Mouse (Mus musculus) forelimb bud, embryonic 11.5 days (tissue): Measurements from ENCODE around the gene Gfpt2.
"Not testable (repeated sequence)": the region's sequence is repeated elsewhere in the genome, so short reads cannot be mapped to it uniquely, and the experiment has no call there.

Experiments used
- DNase-seq: peaks from one replicate; pipeline ENCODE4 v3.0.0-alpha.2; 2012; ENCODE audit warnings: low read depth, low spot score

Gene Gfpt2

DNA sequence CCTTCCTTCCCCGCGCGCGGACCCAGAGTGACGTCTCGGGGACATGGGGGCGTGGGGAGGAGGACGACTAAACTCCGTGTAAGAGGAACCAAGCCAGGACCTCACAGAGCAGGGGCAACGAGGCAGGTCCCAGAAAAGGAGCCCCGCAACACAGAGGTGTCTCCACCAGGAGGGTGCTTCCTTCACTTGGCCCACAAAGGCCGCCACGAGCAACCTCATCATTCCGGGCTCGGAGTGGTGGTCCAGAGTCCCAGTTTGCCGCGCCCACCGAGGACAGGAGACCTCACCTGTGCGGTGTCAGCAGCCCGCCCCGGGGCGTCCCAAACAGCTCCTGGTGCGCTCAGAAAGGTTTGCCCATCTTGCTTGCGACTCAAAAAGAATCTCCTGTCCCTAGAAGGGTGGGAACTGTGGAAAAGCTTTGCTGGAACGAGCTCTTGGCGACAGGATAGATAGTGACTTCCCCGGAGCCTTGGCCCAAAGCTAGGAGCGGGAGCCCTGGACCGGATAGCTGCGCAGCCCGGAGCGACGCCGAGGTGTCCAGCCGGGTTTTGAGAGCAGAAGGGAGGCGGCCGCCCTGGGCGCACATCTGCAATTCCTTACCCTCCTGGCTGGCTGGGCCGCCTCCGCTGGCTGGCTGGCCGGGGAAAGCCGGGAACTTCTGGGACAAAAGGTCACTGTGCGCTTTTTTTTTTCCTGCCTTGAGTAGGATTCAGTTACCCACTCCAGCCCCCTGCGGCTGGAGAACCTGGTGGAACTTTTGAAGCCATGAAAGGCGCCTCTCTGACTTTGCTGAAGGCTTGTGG, 565 bp downstream of the Gfpt2 start:
- peak; percentile 59 for DNase-seq

DNA sequence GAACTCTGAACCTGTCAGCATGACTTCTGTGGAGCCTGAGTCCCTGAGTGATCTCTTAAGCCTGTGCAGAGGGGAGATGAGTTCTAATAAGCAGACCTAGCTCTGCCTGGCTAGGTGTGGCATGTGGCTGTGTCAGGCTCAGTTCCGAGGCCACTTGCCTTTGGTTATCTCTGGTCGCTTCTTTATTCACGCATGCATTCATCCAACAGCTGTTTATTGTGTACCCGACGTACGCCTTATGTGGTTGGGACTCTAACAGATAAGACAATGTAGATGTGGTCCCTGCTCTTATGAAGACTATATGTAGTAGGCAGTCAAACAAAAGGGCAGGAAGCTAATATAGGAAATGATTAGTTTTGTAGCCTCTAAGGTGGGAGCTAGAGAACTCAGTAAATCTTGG, 5.0 kb downstream of the Gfpt2 start:
- DNase-seq, result no peak

DNA sequence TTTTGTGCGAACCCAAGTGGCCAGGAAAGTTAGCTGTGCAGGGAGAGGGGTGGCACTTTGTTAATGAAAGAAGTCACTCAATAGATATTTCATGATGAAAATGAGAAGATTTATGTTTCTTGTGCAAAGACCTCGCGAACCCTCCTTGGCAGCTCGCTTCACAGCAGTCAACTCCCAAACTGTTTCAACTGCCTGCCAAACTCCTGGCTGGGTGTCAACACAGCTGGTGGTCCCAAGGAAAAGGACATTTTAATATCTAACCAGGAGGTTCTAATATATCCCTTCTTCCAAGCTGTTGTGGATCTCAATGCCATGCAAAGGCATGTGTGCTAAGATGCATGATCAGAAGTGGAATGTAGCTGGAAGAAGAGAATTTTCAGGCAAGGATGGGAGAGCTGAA, 7.5 kb downstream of the Gfpt2 start:
- DNase-seq, result no peak

DNA sequence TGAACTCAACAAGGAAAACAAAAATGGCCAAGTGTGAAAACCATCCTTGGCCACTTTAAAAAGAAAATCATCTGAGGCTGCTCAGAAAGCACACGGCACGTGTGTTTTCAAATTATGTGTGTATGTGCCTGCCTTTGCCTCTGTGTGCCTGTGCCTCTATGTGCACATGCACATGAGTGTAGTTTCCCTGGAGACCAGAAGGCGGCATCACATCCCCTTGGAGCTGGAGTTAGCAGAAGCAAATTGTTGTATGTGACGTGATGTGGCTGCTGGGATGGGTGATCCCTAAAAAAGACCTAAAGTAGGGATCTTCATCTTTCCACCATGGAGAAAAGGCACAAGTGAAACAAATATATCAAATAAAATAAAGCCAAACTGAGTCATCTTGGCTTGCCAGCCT, 9.8 kb downstream of the Gfpt2 start:
- no peak for DNase-seq

DNA sequence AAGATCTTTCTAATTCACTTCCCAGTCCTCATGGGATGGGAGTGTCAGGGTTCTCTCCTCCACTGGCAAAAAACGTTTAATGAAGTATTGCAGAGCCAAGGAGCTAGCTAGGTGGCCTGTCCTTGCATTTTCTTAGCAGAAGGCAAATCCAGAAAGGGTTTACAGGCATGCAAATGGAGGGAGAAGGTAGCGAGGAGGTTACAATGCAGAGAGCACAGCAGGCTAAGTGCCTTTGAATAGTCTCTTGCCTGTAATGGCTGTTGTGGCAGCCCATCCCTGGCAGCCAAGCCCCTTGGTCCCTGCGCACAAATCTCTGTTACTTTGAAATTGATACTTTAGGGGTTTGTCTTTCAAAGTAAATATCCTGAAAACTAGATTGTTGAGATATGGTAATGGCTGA, 12.2 kb downstream of the Gfpt2 start:
- no peak for DNase-seq

DNA sequence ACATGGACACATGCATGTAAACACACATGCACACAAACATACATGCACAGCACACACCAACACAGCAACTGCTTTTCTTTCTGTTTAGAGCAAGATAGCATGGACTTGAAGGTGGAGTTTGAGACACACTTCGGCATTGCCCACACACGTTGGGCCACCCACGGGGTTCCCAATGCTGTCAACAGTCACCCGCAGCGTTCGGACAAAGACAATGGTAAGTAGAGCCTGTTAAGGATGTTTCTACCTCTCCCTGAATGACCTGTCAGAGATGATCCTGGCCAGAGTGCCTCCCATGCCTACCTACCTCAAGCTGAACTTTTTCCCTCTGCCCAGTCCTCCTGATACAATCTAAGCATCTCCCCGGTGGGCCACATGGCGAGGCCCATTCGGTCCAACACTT, 15.0 kb downstream of the Gfpt2 start:
- DNase-seq, result no peak

DNA sequence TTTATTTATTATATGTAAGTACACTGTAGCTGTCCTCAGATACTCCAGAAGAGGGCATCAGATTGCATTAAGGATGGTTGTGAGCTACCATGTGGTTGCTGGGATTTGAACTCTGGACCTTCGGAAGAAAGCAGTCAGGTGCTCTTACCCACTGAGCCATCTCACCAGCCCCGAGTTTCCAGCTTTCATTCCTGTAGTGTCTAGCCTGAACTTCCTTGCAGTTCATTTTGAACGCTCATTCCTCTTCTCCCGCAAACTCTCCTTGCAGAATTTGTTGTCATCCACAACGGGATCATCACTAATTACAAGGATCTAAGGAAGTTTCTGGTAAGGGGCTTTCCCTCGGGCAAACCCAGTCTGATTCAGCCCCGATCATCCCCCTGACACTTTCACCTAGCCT, 16.7 kb downstream of the Gfpt2 start:
- not testable (repeated sequence) for DNase-seq

DNA sequence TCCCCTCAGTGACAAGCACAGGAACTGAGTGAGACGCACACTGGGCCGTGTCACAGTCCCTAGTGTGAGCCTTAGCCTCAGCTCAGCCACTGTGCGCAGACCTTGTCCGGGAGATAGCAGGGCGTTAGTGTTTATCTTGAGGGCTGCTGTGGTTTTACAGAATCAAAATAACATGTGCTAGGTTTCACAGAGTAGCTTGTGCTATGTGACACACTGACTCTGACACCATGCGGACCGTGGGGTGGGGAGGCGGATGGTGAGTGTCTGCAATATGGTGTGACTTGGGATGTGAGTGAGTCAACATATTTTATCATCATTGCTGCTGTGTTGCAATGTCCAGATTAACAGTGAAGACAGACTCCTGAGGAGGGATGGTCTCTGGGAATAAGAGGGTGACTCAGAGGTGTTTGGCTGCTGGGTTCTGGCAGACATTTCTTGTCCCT, 17.1 kb downstream of the Gfpt2 start:
- DNase-seq, result no peak

DNA sequence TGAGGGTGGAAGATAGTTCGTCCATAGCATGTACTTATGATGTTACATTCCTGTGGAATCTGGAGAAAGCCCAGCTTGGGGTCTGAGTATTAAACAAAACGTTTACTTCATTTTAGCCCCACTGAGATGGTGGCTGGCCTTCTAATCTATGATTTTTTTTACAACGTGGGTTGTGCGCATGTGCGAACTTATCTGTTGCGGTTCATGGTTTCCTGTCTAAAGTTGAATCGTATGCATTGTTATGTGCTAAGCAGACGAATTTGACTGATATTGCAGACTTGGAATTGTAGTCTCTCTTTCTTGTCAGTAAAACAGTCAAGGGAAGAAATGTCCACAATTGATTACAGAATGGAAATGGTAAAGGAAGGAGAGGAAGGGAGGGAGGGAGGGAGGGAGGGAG, 17.9 kb downstream of the Gfpt2 start:
- no peak for DNase-seq

DNA sequence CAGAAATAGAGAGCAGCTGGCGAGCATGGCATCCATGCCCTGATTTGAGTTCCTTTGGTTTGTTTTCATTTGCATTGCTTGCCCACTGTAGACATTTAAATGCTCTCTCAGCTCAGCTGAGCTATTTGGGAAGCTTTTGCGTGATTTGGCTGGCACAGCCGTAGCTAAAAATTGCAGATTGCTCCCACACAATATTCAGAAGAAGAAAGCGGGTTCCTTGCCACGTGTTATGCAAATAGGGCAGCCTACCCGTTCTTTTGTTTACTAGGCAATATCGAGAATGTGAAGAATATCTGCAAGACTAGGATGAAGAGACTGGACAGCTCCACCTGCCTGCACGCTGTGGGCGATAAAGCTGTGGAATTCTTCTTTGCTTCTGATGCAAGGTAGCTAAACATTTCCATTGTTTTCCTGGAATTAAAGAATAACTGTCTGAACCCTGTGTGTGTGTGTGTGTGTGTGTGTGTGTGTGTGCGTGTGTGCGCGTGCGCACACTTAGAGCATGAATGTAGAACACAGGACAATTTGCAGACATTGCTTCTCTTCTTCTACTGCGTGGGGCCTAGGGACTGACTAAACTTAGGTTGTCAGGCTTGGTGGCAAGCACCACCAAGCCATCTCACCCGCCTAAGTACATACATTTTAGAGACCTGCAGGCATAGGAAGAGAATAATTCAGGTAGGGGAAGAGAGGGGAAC, 25.0 kb downstream of the Gfpt2 start:
- DNase-seq, result no peak

DNA sequence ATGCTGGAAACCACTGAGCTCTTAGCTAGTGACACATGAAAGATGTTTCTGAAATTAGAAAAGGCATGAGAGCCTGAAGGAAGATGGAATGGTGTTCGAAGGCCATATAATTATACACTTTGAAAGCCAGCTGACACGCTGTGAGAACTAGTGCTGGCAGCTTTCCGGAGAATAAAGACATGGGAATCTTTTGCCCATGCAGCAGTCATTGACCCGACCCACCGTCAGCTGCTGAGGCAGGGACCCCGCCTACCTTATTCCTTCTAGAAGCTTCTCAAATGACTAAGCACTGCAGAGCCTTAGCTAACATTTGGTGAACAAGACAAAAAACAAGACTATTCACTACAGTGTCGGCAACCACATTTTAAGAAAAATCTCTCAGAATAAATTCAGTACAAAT, 25.7 kb downstream of the Gfpt2 start:
- DNase-seq, result no peak

DNA sequence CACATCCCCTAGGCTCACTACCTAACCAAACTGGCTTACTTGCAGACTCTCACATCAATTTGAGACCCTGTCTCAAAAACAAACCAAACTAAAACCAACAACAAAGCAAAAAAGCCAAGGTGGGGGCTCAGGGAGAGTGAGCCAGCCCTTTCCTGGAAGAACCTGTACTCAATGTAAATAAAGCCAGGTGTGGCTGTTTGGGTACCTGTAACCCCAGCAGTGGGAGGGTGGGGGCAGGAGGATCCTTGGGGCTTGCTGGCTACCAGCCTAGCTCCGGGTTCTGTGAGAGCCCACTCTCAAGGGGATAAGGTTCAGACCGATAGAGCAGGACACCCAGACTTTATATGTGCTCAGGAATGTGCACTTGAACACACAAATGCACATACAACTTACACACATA, 26.9 kb downstream of the Gfpt2 start:
- no peak for DNase-seq

DNA sequence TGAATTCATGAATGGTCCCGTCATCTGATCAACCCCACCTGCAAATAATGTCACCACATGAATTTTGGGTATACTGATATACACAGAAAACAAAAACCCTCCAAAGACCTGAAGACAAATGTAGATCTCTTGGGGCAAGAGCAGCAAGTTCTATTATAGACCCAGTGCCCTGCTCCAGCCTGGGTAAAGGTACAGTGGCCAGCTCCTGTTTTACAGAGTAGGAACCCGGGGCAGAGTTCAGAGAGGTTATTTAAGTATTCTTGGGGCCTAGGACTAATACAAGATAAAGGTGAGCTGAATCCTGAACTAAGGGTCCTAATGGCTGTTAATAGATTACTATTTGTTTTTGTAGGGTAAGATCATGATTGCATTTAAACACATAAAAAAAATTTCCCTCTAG, 27.6 kb downstream of the Gfpt2 start:
- no peak for DNase-seq

DNA sequence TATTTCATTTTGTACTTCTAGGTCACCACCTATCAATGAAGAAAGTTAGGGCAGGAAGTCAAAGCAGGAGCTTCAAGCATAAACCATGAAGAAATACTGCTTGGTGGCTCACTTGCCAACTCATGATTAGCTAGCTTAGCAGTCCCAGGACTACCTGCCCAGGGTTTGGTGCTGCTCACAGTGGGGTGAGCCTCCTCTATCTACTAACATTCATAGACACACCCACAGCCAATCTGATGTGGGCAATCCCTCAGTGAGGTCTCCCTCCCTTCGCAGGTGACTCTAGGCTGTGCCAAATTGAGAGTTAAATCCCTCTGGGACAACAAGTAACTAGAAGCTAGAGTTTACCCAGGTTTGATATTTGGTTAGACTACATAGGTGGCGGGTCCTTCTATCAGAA, 28.4 kb downstream of the Gfpt2 start:
- no peak for DNase-seq

DNA sequence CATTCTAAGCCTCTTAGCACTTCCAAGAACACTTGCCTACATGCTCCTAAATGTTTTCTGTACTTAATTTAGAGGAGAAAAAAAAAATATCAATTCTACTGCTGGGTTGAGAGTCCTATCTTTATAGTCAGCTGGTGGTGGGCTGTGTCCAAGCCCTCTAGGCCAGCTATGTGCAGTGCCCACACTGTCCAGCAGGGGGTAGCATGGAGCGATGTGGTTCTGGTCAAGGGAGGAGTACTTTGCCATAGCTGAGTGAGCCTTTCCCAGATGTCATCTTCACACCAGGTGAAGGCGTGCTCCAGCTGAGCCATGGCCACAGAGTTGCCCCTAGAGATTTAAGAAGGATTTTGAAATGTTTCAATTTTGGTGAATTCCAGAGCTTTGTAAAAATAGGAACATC, 30.9 kb downstream of the Gfpt2 start:
- DNase-seq, result peak; percentile 42

DNA sequence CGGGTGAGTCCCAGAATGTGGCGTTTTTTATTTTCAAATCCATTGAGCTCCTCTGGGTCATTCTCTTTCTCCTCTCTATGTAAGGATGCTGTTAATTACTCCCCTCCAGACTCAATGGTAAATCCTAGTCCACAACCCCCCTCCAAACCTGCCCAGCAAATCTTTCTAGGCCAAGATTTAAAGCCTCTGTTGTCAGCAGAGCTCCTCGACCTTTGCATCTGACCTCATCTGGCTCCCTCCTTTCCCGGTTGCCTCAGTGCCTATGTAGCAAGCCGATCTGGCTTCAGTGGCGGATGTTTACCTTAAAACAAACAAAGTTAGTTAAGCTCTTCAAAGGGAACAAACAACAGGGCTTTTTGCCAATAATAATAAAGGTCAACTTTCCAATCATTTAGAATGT, 33.3 kb downstream of the Gfpt2 start:
- no peak for DNase-seq

DNA sequence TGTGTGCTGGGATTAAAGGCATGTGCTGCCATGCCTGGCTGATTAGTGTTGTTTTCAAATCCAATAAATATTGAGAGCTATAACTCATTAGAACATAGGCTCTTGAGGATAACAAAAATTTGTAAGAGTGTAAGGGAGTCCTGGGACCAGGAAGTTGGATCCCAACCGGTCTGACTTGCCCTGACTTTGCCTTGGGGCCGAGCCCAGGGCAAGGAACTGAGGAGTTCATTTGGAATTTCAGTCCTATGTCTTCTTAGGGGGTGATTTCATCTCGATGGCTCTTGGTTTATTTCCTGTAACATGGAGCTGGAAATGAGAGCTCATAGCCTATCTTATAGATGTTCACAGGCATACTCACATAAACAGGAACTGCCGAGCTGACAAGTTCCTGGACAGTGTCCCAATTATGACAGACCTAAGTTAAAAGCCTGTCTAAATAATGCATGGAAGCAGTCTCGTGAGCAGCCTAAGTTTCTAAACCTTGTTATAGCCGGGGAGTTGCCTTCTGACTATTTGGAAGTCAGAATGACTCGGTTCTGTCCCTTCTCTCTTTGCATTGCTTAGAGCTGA, 35.3 kb downstream of the Gfpt2 start:
- no peak for DNase-seq

DNA sequence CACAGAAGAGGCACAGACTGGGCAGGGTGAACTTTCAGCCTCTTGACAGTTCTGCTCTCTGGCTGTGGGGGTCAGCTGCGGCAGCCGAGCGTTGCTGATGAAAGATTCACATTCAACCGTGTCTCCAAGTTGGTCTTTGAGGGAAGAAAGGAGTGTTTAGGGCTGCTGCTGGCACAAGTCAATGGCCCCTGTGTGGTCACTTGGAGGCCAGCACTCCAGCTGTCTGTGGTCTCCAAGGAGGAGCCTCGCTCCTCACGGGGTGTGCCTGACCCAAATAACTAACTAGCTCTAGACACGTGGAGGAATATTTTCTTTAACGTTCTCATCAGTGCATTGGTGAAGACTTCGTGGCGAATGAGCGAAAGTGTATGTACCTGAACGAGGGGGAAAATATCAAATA, 38.0 kb downstream of the Gfpt2 start:
- DNase-seq, result no peak

DNA sequence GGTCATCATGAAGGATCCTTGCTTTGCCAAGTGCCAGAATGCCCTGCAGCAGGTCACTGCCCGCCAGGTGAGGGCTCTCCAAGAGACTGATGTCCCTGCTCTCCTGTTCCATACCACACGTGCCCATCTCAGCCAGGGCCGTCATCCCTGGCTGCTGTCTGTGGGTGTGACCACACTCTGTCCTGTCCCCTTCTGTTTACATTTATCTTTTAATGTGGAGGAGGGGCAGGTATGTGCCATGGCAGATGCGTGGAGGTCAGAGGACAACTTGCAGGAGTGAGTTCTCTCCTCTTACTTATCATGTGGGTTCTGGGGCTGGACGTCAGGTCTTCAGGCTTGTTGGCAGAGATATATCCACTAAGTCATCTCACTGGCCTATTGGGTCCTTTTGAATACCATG, 39.0 kb downstream of the Gfpt2 start:
- no peak for DNase-seq

DNA sequence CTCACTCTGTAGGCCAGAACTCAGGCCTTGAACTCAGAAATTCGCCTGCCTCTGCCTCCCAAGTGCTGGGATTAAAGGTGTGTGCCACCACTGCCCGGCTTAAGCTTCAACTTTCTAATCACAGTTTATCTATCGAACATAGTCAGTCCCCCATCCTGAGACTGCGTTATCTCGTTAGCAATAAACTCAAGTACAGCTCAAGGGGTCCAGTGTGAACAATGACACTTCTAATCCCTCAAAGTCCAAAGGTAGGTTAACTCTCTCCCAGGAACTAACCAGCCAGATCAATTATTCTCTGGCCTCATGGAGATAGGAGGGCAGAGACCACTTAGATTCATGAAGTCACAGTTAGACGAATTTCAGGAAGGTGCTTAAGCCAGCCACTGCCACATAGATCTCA, 40.3 kb downstream of the Gfpt2 start:
- no peak for DNase-seq

DNA sequence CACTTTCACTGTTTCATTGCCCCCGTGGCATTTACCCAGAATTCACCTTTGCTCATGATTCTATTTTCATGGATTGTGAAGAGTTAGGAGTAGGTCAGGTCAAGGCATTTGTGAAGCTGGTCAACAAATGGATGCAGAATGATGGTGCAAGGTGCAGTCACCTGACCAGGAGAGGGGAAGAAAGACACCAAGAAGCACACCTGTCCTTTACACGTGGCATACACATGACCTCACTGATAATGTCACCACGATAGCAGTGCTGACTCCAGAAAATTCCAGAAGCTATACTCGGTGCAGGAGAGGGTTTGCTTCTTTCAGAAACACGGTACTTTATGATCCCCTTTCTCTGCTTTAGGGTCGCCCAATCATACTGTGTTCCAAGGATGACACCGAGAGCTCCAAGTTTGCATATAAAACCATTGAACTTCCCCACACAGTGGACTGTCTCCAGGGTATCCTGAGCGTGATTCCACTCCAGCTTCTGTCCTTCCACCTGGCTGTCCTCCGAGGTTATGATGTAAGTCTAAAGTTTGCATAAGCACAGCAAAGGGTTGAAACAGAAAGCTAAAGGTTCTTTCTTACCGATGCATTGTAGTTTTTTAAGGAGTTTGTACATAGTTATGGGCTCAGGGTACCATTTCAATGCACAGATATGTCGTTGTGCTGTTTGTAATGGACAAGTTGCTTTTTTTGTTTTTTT, 41.4 kb downstream of the Gfpt2 start:
- no peak for DNase-seq

DNA sequence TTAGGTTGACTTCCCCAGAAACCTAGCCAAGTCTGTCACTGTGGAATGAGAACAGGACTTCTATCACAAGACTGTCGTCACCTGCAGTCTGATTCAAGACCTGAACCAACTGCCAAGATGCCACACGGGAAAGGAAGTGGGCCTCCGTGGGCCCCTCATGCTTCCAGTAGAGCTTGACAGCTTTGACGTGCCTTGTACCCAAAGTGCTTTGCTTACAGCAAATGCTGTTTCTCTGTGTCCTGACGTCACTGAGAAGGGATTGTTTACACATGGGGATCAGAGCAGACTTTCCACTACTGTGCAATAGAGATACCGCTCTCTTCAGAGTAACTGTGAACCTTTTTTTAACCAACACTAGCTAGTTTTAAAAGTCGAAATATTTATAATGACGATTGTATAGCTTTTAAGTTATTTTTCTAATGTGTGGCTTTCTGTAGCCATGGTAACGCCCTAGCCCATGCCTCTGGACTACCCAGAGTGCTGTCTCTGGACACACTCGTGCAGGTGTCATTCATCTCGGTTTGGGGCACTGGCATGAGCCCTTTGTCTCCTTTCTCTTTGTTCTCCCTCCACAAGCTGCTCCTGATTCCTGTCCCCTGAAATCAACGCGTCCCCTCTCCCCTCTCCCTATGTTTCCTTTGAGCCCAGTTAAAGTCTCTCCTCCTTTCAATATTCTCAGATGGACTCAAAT, 43.9 kb downstream of the Gfpt2 start:
- no peak for DNase-seq
